In genomic region chr6:108249031-108249917, GRCm38 (mm10) we compare ENCODE assay signal across 8 mouse cellular contexts. TPM values are rescaled to one million over a fixed set of nuclear protein-coding genes. Genes with fewer than 3 reads are reported as not detected.
DNase-seq lines count a peak whose midpoint lies in the region; ATAC-seq and TF ChIP-seq lines count a peak whose summit lies in the region.

No protein-coding gene starts in this region.

- H3K4me3 ChIP-seq in limb, embryonic 12.5 days (replicated peaks), result no peak overlapping the region
- no peak overlapping the region for H3K4me3 ChIP-seq in stomach, embryonic 15.5 days (replicated peaks)
- H3K4me3 ChIP-seq in thymus, adult 2 months (ENCODE audit: control insufficient read depth, insufficient read depth, low read length), result no peak overlapping the region

- peak overlapping the region; percentile 84 for H3K27ac ChIP-seq in limb, embryonic 12.5 days
- H3K27ac ChIP-seq in stomach, embryonic 15.5 days, result peak overlapping the region; percentile 55
- H3K27ac ChIP-seq in thymus, adult 2 months (ENCODE audit: control insufficient read depth, insufficient read depth, low read length), result no peak overlapping the region

- DNase-seq in retina, postnatal 1 day, result peak; percentile 17
- no peak for DNase-seq in retina, embryonic 14.5 days (ENCODE audit: low spot score)
- peak; percentile 74 for DNase-seq in gonadal fat pad, adult 2 months (ENCODE audit: low read depth)
- no peak for DNase-seq in right cerebral cortex, postnatal 14 days
- DNase-seq in left cerebral cortex, postnatal 10 days (ENCODE audit: extremely low spot score in 1 of 2, low spot score in 2 of 2), result no peak
- no peak for DNase-seq in thymus, adult 2 months

- peaks cover 23% of the 10 kb centered on the region for H3K4me1 ChIP-seq in limb, embryonic 12.5 days (replicated peaks)
- peaks cover 19% of the 10 kb centered on the region for H3K4me1 ChIP-seq in stomach, embryonic 15.5 days
- no peaks in the 10 kb centered on the region for H3K4me1 ChIP-seq in thymus, adult 2 months (replicated peaks; ENCODE audit: control insufficient read depth, insufficient read depth, low read length)

- H3K36me3 ChIP-seq in limb, embryonic 12.5 days, result no peaks in the 10 kb centered on the region
- H3K36me3 ChIP-seq in stomach, embryonic 15.5 days, result no peaks in the 10 kb centered on the region
- H3K36me3 ChIP-seq in thymus, adult 2 months (ENCODE audit: control insufficient read depth, insufficient read depth, low read length), result no peaks in the 10 kb centered on the region

- no peak for TF ChIP-seq CTCF in thymus, adult 2 months (IDR thresholded peaks at IDR 0.05; ENCODE audit: borderline replicate concordance, control insufficient read depth, extremely low read depth, insufficient read depth, low read length, poor library complexity)

- no peak overlapping the region for H3K9ac ChIP-seq in limb, embryonic 12.5 days (replicated peaks)
- H3K9ac ChIP-seq in stomach, embryonic 15.5 days, result no peak overlapping the region

- TF ChIP-seq POLR2A in thymus, adult 2 months (IDR thresholded peaks at IDR 0.05; ENCODE audit: control insufficient read depth, extremely low read depth, insufficient read depth, low read length, poor library complexity), result no peak

- intact Hi-C loops in left cerebral cortex, postnatal 10 days (cut with DNase I), result no loop called here

- H3K27me3 ChIP-seq in limb, embryonic 12.5 days, result no peaks in the 10 kb centered on the region
- H3K27me3 ChIP-seq in stomach, embryonic 15.5 days (replicated peaks), result no peaks in the 10 kb centered on the region
- no peaks in the 10 kb centered on the region for H3K27me3 ChIP-seq in thymus, adult 2 months (ENCODE audit: control insufficient read depth, insufficient read depth, low read length)

- no peak overlapping the region for H3K4me2 ChIP-seq in limb, embryonic 12.5 days
- no peak overlapping the region for H3K4me2 ChIP-seq in stomach, embryonic 15.5 days

- H3K9me3 ChIP-seq in limb, embryonic 12.5 days, result no peaks in the 10 kb centered on the region
- no peaks in the 10 kb centered on the region for H3K9me3 ChIP-seq in stomach, embryonic 15.5 days

- peak; percentile 81 for ATAC-seq in limb, embryonic 12.5 days (ENCODE audit: insufficient number of reproducible peaks, insufficient read depth, low FRiP score, low TSS enrichment, low read depth)
- ATAC-seq in stomach, embryonic 15.5 days (ENCODE audit: insufficient read depth, low FRiP score, low read depth), result 0 out of 2 replicates have a peak, but pooled peaks have one; percentile 11

- 38% methylated on average over 9 of the region's 9 CpGs for WGBS in limb, embryonic 12.5 days
- WGBS in stomach, embryonic 15.5 days, result 33% methylated on average over 9 of the region's 9 CpGs
- WGBS in thymus, adult 2 months, result 81% methylated on average over 9 of the region's 9 CpGs

RNA-seq across cellular contexts. Expression of gene Itpr1, which starts 36.4 kb away (rescaled TPM):
- polyA plus RNA-seq in gonadal fat pad, adult 2 months (2012; rRNA removed), result 20.9 and 23.9 TPM in 2 replicates
- polyA plus RNA-seq in limb, embryonic 12.5 days (2016; fragmentation: Nextera tagmentation; extraction: Ambion mirVana), result 10.4 and 11.1 TPM in 2 replicates
- 9.4 and 13.1 TPM in 2 replicates for polyA plus RNA-seq in stomach, embryonic 15.5 days (2015; fragmentation: Nextera tagmentation; extraction: Ambion mirVana)
- 10 to 100 TPM; 88.2 to 89.7 TPM for total RNA-seq in left cerebral cortex, postnatal 10 days (2021)
- 28.3 and 28.8 TPM in 2 replicates for polyA plus RNA-seq in thymus, adult 2 months (2012; rRNA removed)

Comparison
In these comparisons a context has a peak if more than half of its experiments do, and no peak if none do; other contexts are left out.
1. DNase-seq: peak in retina, postnatal 1 day (single experiment) and gonadal fat pad, adult 2 months (single experiment); none in retina, embryonic 14.5 days (single experiment), right cerebral cortex, postnatal 14 days (single experiment), left cerebral cortex, postnatal 10 days (0 of 2) and thymus, adult 2 months (single experiment).